Mouse (Mus musculus): ENCODE data around the gene Gm20422.

The Gm20422 gene

GRCm38 (mm10) chr8:69774503-69775148 lies at the start of gene Gm20422:
Gene Gm20422 (minus strand): TSS chr8:69774886.
- in situ Hi-C loops (cut with MboI, MseI), result no loop called here

DNA sequence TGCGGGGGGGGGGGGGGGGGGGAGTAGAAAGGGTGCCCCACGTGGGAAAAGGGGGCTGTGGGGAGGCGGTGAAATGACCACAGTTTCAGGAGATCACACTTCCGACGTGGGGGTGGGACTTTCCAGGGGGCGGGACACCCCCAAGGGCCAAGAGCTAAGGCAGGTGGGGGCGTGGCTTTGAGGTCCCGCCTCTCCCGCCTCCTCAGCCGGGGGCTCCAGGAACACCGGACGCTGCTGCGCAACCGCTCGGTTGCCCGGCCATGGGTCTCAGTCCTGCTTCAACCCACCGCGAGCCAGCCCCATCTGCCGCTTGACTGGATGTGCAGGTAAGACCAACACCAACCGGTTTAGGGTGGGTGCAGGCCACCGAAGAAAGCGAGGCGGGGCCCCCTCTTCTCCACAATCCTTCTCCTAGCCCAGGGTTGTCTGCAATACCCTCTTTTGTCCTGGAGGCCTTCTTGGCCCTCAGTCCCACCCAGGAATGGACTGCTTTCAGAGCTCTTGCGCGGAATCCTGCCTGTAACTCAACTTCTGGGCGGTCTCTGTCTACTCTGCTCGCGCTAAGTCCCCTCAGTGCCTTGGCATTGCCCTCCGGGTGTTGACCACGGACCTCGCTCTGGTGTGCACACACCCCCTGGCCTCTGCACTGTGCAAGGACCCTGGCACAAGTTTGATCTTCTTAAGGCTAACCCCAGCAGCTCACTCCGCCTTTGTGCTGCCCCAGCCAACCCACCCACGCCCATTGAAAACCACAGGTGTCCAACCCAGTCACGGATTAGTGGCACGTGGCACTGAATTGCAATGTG lies 47.9 kb upstream of the Gm20422 start, which contains the start of gene Lpar2:
Lpar2 (plus strand) TSS at position 44 of the 806 bp plus-strand sequence.
- in situ Hi-C loops (cut with MboI, MseI), result no loop called here

- in situ Hi-C loops (cut with MboI, MseI), result no loop called here
Measured at GRCm38 (mm10) chr8:69821971-69822385, 47.3 kb upstream of the Gm20422 start.

- in situ Hi-C loops (cut with MboI, MseI), result no loop called here
Measured at GRCm38 (mm10) chr8:69820466-69820865, 45.8 kb upstream of the Gm20422 start.

- in situ Hi-C loops (cut with MboI, MseI), result no loop called here
Measured at GRCm38 (mm10) chr8:69815396-69815795, 40.7 kb upstream of the Gm20422 start.

DNA sequence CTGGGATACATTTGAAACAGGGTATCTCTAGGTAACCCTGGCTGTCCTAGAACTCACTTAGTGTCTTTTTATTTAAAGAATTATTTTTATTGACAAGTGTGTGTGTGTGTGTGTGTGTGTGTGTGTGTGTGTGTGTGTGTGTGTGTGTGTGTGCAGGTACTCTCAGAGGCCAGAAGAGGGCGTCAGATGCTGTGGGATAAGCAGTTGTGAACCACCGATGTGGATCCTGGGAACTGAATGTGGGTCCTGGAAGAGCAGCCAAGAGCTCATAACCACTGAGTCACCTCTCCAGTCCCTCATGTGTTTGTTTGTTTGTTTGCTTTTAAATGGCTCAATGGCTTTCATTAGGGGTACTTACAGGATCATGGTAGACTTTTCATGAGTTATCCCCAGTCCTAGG lies 40.2 kb upstream of the Gm20422 start:
- in situ Hi-C loops (cut with MboI, MseI), result no loop called here

DNA sequence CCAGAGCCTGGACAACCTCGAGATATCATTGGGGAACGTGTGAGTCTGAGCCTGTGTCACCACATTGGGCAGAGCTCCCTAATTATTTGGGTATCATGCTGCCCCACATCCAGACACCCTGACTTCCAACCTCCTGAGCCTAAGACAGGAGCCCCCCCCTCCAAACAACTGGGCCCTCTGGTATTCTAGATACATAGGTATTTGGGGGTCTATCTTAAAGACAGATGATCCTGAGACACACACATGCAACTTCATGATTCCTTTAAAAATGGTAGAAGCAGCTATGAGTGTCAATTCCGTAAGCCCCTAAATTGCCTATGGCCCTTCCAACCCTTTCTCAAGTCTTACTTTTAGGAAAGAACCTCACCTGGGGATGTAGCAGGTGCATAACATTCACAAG lies 35.1 kb upstream of the Gm20422 start:
- in situ Hi-C loops (cut with MboI, MseI), result no loop called here

DNA sequence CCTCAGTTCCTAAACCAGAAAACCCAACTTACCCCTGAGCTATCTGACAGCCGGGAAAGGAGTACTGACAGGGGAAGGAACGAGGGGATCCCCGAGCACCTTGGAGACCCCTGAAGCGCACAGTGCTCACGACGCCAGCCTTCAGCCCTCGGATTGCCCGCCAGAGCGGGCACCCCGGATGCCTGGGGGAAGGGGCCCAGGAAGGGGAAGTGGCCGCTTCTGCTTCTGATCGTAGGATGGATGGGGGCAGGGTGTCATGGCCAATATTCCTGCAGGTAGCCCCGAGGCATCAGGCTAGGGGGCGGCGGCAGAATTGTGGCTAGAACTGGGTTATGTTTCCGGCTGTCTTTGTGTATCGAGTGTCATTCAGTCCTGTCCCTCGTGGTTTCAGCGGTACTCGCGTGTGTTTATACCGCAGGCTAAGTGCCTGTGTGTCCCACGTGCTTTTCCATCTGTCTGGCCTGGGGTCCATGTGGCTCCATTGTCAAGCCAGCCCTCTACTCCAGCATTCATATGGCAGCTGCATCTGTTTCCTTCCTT lies 34.2 kb upstream of the Gm20422 start:
- in situ Hi-C loops (cut with MboI, MseI), result no loop called here

DNA sequence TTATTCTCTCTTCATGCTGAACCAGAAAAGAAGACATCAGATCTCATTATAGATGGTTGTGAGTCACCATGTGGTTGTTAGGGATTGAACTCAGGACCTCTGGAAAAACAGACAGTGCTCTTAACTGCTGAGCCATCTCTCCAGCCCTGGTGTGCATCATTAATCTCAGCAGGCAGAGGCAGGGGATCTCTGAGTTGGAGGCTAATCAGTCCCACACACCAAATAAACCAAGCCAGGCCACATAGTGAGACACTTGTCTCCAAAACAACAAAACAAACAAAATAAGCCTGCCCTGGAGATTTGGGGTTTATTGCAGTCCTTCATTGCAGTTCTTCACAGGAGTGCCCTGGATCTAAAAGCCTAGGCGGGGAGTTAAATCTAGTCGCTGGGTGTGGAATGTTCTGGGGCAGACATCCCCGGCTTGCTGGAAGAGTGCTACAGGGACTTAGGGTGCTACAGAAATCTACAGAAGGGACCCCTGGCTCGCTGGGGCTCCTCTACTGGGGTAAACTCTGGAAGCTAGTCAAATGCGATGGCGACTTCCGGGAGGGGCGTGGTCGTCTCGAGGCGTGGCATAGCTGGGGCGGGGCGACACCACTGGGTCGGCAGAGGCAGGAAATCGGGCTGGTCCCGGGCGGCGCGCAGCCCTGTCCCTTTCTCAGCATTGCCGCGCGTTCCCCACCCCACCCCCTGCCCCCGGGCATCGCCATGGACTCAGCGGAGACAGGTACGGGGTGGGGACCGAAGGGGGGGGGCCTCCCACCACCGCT lies 33.6 kb upstream of the Gm20422 start, which contains the start of gene Gmip:
Gmip (plus strand) TSS at position 586 of the 770 bp plus-strand sequence.
- in situ Hi-C loops (cut with MboI, MseI), result no loop called here

GRCm38 (mm10) chr8:69807236-69807635 lies 32.5 kb upstream of the Gm20422 start:
- in situ Hi-C loops (cut with MboI, MseI), result no loop called here

DNA sequence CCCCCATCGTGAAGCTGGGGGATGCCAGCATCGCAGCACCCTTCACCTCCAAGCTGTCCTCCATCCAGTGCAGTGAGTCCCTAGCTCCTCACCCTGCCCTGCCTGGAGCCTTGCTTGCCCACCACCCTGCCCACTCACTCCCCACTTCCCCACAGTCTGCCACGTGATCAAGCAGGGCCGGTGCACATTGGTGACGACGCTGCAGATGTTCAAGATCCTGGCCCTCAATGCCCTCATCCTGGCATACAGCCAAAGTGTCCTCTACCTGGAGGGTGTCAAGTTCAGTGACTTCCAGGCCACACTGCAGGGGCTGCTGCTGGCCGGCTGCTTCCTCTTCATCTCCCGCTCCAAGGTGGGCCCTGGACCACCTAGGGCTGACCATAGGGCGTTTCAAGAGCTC lies 30.8 kb upstream of the Gm20422 start:
- in situ Hi-C loops (cut with MboI, MseI), result no loop called here

GRCm38 (mm10) chr8:69805086-69805485 lies 30.4 kb upstream of the Gm20422 start:
- in situ Hi-C loops (cut with MboI, MseI), result no loop called here

DNA sequence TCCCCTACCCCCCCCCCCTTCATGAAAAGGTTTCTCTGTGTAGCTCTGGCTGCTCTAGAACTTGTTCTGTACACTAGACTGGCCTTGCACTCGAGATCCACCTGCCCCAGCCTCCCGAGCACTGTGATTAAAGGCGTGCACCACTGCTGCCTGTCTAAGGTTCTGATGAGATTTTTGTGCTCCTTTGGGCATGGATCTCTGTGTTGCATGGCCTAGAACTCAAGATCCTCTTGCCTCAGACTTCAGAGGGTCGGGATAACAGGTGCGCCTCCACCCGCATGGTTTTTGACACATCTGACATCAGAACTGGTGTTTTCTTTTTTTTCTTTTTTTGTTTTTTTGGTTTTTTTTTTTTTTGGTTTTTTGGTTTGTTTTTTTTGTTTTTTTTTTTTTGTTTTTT lies 29.9 kb upstream of the Gm20422 start:
- in situ Hi-C loops (cut with MboI, MseI), result no loop called here

GRCm38 (mm10) chr8:69803366-69803765 lies 28.7 kb upstream of the Gm20422 start:
- in situ Hi-C loops (cut with MboI, MseI), result no loop called here

DNA sequence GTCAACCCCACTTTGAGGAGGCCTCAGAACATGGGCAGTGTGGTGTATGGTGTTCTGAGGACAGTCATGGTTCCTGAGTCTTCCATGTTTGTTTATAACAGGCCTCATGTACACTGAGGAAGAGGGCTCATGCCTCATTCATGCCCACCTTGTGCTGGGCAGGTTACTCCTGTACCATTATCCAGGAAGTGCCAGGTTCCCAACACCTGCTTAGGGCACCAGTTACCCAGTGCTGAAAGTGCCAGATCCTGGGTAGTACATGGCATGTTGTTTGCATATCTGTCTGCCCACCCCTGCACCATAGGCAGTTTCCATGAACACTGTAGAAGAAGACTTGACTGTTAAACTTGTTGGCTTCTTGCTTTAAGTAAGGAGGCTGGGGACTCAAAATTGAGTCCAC lies 27.5 kb upstream of the Gm20422 start:
- in situ Hi-C loops (cut with MboI, MseI), result no loop called here

GRCm38 (mm10) chr8:69801796-69802195 lies 27.1 kb upstream of the Gm20422 start:
- in situ Hi-C loops (cut with MboI, MseI), result no loop called here

GRCm38 (mm10) chr8:69799946-69800345 lies 25.3 kb upstream of the Gm20422 start:
- in situ Hi-C loops (cut with MboI, MseI), result no loop called here

GRCm38 (mm10) chr8:69799261-69799660 lies 24.6 kb upstream of the Gm20422 start:
- in situ Hi-C loops (cut with MboI, MseI), result no loop called here

DNA sequence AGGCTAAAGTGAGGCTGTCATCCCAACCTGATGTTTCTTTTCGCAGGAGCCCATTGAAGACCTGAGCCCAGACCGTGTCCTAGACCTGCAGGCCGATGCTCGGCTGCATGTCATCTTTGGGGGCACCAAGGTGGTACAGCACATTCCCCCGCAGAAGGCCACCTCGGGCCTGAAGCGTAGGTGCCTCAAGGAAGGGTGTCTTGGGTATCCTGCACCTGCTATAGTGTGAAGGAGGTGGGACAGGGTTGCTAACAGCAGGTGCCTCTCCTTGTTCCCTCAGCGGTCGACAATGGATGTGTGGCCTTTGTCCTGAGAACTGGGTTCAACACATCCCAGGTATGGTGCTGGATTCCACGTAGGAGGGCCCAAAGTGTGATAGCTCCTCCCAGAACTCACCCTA lies 23.0 kb upstream of the Gm20422 start:
- in situ Hi-C loops (cut with MboI, MseI), result no loop called here

- in situ Hi-C loops (cut with MboI, MseI), result no loop called here
Measured at GRCm38 (mm10) chr8:69796721-69797345, 22.1 kb upstream of the Gm20422 start.

DNA sequence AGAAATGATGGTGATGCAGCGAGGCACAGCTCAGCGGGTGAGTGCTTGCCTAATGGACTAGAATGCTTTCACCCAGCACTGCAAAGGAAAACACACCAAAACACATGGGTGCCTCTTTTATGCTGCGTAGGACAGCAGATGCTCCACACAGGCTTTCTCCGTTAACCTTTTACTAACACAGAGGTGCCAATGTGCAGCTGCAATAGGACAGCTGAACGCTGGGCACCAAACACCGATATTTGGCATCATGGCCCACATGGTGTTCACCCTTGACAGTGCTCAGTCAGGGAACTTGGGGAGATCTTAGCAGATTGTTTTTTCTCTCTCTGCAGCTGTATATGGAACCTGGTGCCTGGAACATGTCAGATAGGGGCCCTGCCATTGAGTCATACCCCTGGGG lies 20.2 kb upstream of the Gm20422 start:
- in situ Hi-C loops (cut with MboI, MseI), result no loop called here

Data from T-helper 17 cell (primary cell).